Mouse (Mus musculus): Measurements from ENCODE around the gene Otof. TPM values are rescaled to one million over a fixed set of nuclear protein-coding genes. Genes with fewer than 3 reads are reported as not detected.

Gene Otof
- not detected in 2 replicates for polyA plus RNA-seq (2012; ENCODE audit: insufficient read depth, insufficient read length, missing spikeins)

DNA sequence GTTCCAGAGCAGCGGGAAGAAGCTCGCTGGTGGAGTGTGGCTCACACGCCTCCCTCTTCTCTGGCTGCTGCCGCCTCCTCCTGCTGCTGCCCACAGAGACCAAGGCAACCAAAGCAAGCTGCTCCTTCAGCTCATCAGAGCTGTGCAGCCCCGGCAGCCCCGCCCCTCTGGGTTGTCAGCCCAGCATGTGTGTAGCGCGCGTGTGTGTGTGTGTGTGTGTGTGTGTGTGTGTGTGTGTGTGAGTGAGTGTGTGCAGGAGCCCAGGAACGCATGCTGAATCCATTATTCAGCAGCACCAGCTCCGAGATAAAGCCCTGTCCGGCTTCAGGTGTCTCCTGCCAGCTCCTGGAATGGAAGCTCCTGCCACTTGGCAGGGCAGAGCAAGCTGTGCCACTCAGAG is at the start of gene Otof:
TSS of gene Otof (minus strand) at position 112 of the 400 bp plus-strand sequence.
- Histone ChIP-seq H3K4me3 (ENCODE audit: insufficient read depth, low read length) (no peak within 1 kb of the TSS), H3K4me1 (ENCODE audit: control insufficient read depth, insufficient read depth, low read length) (no peaks in the 10 kb centered on the region), H3K27ac (ENCODE audit: insufficient read depth, low read depth, low read length) (no peak within 1 kb of the TSS)
- TF ChIP-seq CTCF (IDR thresholded peaks at IDR 0.05; ENCODE audit: low read depth, low read length) = no peak
- no peak for TF ChIP-seq POLR2A (IDR thresholded peaks at IDR 0.05; ENCODE audit: borderline replicate concordance, low read depth, low read length)

DNA sequence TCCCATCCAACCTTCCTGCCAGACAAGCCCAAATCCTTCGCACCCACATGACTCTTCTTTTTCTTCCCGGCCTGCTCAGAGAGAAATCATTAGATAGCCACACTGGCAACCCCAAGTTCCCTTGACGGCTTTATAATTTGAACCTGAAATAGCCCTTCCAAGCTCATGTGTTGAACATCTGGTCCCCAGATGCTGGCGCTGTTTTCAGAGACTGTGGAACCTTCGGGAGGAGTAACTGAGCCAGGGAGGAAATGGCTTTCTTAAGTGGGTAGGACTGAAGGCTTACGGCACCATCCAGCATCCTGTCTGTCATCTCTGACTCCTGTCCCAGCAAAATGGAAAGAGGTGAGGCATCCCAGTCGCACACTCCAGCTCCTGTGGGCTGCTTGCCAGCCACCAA is 35.6 kb upstream of the Otof start:
- no peak overlapping the region for H3K4me3 ChIP-seq (ENCODE audit: insufficient read depth, low read length)
- no peaks in the 10 kb centered on the region for H3K4me1 ChIP-seq (ENCODE audit: control insufficient read depth, insufficient read depth, low read length)
- TF ChIP-seq POLR2A (IDR thresholded peaks at IDR 0.05; ENCODE audit: borderline replicate concordance, low read depth, low read length) (no peak), CTCF (IDR thresholded peaks at IDR 0.05; ENCODE audit: low read depth, low read length) (no peak)
- no peak overlapping the region for H3K27ac ChIP-seq (ENCODE audit: insufficient read depth, low read depth, low read length)

DNA sequence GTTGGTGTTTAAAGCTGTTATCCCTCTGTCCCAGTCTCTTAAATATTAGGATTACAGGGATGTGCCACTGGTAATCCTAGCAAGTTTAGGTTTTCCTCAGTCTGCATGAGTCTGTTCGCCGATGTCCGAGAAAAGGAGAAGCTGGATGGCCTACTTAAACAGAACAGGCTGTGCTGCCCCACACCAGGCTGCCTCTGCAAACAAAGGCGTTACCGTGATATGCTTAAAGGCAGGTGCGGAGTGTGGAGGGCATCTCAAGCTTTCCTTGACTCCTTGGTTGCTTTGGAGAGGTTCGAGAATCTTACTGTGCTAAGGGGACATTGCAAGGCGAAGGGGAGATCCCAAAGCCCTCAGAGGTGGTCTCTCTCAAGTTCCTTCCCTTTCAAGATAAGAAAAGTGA is 35.1 kb upstream of the Otof start:
- no peak overlapping the region for H3K27ac ChIP-seq (ENCODE audit: insufficient read depth, low read depth, low read length)
- no peaks in the 10 kb centered on the region for H3K4me1 ChIP-seq (ENCODE audit: control insufficient read depth, insufficient read depth, low read length)
- no peak overlapping the region for H3K4me3 ChIP-seq (ENCODE audit: insufficient read depth, low read length)
- TF ChIP-seq CTCF (IDR thresholded peaks at IDR 0.05; ENCODE audit: low read depth, low read length) (no peak), POLR2A (IDR thresholded peaks at IDR 0.05; ENCODE audit: borderline replicate concordance, low read depth, low read length) (no peak)

DNA sequence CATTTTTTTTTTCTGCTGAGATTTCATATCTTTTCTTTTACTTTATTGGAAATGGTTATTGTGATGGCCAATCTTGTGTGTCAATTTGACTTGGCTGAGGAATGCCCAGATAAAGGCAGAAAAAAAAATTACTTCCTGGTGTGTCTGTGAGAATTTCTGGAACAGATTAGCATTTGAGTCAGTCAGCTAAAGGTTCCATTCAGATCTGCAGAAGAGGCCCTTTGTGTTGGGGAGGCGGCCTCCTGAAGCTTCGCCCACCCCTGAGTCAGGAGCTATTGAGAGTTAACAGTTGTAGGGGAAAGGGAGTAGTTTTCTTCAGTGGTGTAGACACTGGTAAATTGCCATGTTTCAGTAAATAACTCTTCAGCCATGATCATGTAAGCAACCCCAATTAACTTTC is 33.6 kb upstream of the Otof start:
- Histone ChIP-seq H3K27ac (ENCODE audit: insufficient read depth, low read depth, low read length) (no peak overlapping the region), H3K4me1 (ENCODE audit: control insufficient read depth, insufficient read depth, low read length) (no peaks in the 10 kb centered on the region), H3K4me3 (ENCODE audit: insufficient read depth, low read length) (no peak overlapping the region)
- TF ChIP-seq CTCF (IDR thresholded peaks at IDR 0.05; ENCODE audit: low read depth, low read length) = no peak
- no peak for TF ChIP-seq POLR2A (IDR thresholded peaks at IDR 0.05; ENCODE audit: borderline replicate concordance, low read depth, low read length)

DNA sequence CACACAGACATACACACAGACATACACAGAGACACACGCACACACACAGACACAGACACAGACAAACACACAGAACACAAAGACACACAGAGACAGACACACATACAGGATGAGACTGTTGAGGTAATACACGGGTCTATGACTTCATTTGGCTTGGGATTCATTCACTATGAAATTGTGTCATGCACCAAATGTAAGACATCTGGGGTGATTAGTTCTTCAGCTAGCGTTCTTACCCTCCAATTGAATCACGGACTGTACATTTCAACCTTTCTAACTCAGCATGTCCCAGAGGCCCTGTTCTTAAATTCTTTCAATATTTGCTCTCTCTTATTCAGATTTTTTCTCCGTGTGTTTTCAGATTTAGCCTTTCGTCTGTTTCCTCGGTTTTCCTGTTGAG is 32.9 kb upstream of the Otof start:
- H3K27ac ChIP-seq (ENCODE audit: insufficient read depth, low read depth, low read length) = no peak overlapping the region
- TF ChIP-seq CTCF (IDR thresholded peaks at IDR 0.05; ENCODE audit: low read depth, low read length) = no peak
- TF ChIP-seq POLR2A (IDR thresholded peaks at IDR 0.05; ENCODE audit: borderline replicate concordance, low read depth, low read length) = no peak
- H3K4me3 ChIP-seq (ENCODE audit: insufficient read depth, low read length) = no peak overlapping the region
- H3K4me1 ChIP-seq (ENCODE audit: control insufficient read depth, insufficient read depth, low read length) = no peaks in the 10 kb centered on the region

DNA sequence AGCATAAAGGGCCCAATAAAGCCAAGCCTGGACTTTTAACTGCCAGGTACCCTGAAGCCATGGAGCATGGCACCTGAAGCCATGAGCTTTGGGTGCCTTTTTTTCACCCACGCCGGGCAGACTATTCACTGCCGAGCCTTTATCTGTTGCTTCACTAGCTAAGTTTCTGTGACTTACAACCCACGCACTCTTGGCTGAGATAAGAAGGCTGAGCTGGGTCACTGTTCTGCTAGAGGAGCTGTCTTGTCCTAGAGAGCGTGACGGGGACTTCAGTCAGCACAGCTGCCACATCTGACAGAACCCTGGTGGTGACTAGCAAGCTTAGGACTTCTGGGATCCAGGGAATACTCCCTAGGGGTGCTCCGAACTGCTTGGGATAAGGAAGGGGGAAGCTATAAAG is 32.0 kb upstream of the Otof start:
- no peak overlapping the region for H3K4me3 ChIP-seq (ENCODE audit: insufficient read depth, low read length)
- TF ChIP-seq POLR2A (IDR thresholded peaks at IDR 0.05; ENCODE audit: borderline replicate concordance, low read depth, low read length) (no peak), CTCF (IDR thresholded peaks at IDR 0.05; ENCODE audit: low read depth, low read length) (no peak)

DNA sequence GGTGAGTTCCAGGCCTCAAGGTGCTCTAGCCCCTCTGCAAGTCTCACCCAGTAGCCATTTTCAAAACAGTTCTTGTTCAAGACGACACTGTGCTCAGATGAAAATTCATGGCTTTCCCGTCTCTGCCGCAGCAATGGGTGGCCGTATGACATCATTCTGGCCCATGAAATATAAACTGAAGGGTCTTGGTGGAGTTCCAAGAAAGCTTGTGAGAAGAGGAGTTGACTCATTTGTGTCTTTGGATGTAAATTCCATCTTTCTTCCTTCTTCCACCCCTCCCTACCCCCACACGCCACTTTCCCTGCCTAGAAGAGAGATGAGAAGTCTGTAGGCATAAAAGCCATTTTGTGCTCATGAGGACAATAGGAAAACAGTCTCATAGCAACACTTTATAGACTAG is 29.1 kb upstream of the Otof start:
- no peak for TF ChIP-seq CTCF (IDR thresholded peaks at IDR 0.05; ENCODE audit: low read depth, low read length)
- TF ChIP-seq POLR2A (IDR thresholded peaks at IDR 0.05; ENCODE audit: borderline replicate concordance, low read depth, low read length) = no peak
- Histone ChIP-seq H3K4me1 (ENCODE audit: control insufficient read depth, insufficient read depth, low read length) (no peaks in the 10 kb centered on the region), H3K4me3 (ENCODE audit: insufficient read depth, low read length) (no peak overlapping the region), H3K27ac (ENCODE audit: insufficient read depth, low read depth, low read length) (no peak overlapping the region)

More for the DNA sequence above, 32.0 kb upstream of the Otof start:
- Histone ChIP-seq H3K27ac (ENCODE audit: insufficient read depth, low read depth, low read length) (no peak overlapping the region), H3K4me1 (ENCODE audit: control insufficient read depth, insufficient read depth, low read length) (no peaks in the 10 kb centered on the region)

DNA sequence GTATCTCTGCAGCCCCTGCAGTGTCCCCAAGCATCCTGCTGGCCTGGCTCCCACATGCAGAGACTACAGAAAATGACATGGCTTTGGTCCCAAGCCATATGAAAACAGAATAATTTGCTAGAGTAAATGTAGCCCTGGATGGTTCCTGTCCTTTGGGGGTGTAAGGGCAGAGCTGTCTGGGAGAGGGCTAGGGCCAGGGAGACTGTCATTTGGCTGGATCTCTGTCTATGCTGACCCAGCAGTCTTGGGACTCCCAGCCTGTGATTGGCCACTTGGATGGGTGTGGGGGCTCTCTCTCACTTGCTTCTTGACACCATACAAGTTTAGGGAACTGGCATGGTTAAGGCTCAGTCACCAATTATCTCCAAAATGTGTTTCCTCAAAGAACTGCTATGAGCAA is 28.5 kb upstream of the Otof start:
- TF ChIP-seq CTCF (IDR thresholded peaks at IDR 0.05; ENCODE audit: low read depth, low read length) (no peak), POLR2A (IDR thresholded peaks at IDR 0.05; ENCODE audit: borderline replicate concordance, low read depth, low read length) (no peak)

DNA sequence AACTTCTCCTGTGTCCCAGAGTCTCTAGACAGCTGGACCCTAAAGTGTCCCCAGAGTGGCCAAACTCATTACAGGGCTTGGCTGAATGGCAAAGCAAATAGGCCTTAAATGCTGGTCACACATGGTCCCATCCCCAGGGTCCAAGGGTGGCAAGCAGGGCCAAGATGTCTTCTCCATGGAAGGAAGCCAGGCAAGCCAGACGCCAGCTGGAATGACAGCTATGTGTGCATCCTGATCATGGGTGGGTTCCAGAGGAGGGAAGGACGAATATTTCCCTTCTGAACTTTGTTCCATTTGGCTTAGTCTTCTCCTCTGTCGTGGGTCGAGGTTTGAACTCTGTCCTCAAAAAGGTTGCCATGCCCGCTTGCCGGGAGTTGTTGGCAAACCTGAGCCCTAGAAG is 23.4 kb upstream of the Otof start:
- no peak for TF ChIP-seq POLR2A (IDR thresholded peaks at IDR 0.05; ENCODE audit: borderline replicate concordance, low read depth, low read length)
- no peak for TF ChIP-seq CTCF (IDR thresholded peaks at IDR 0.05; ENCODE audit: low read depth, low read length)
- Histone ChIP-seq H3K4me3 (ENCODE audit: insufficient read depth, low read length) (no peak overlapping the region), H3K27ac (ENCODE audit: insufficient read depth, low read depth, low read length) (no peak overlapping the region), H3K4me1 (ENCODE audit: control insufficient read depth, insufficient read depth, low read length) (no peaks in the 10 kb centered on the region)

More for the DNA sequence above, 28.5 kb upstream of the Otof start:
- H3K4me1 ChIP-seq (ENCODE audit: control insufficient read depth, insufficient read depth, low read length) = no peaks in the 10 kb centered on the region
- H3K4me3 ChIP-seq (ENCODE audit: insufficient read depth, low read length) = no peak overlapping the region
- no peak overlapping the region for H3K27ac ChIP-seq (ENCODE audit: insufficient read depth, low read depth, low read length)

DNA sequence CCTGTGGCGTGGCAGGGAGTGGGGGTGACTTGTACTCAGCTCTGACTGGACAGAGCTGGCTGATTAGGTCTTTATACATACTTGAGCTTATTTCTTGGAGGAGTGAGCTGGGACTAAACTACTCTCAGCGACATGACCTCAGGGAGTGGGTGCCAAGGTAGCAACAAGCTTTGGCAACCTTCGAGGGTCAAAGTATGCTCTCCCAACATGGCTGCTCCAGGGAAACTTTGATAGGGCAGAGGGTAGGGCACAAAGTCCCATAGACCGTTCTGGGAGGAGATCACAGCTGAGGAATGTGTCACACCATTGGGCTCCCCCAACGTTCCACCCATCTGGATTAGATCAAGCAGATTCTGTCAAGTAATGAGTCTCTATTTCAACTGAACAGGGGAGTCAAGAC is 22.9 kb upstream of the Otof start:
- no peaks in the 10 kb centered on the region for H3K4me1 ChIP-seq (ENCODE audit: control insufficient read depth, insufficient read depth, low read length)
- H3K27ac ChIP-seq (ENCODE audit: insufficient read depth, low read depth, low read length) = no peak overlapping the region
- H3K4me3 ChIP-seq (ENCODE audit: insufficient read depth, low read length) = no peak overlapping the region
- no peak for TF ChIP-seq CTCF (IDR thresholded peaks at IDR 0.05; ENCODE audit: low read depth, low read length)
- no peak for TF ChIP-seq POLR2A (IDR thresholded peaks at IDR 0.05; ENCODE audit: borderline replicate concordance, low read depth, low read length)

DNA sequence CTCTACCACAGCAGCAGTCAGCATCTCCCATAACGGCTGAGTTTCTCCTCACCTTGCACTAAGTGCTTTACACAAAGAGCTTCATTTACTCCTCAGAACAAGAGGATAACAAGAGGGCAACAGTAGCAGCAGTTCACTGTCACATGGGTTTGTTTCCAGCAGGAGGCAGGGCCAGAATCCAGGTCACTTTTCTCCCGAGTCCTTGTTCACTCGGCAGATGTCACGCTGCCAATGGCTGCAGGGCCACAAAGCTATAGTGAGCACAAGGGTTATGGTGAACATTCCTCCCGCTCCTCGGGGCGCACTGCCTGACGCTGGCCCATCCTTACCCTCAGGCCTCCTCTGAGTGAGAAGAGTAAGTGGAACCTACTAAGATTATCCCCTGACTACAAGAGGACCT is 21.8 kb upstream of the Otof start:
- Histone ChIP-seq H3K4me1 (ENCODE audit: control insufficient read depth, insufficient read depth, low read length) (no peaks in the 10 kb centered on the region), H3K4me3 (ENCODE audit: insufficient read depth, low read length) (no peak overlapping the region), H3K27ac (ENCODE audit: insufficient read depth, low read depth, low read length) (no peak overlapping the region)
- TF ChIP-seq CTCF (IDR thresholded peaks at IDR 0.05; ENCODE audit: low read depth, low read length) = no peak
- TF ChIP-seq POLR2A (IDR thresholded peaks at IDR 0.05; ENCODE audit: borderline replicate concordance, low read depth, low read length) = no peak

Measured in bone marrow macrophage, adult 2 months (primary cell).